8 mouse cellular contexts compared by ENCODE assay signal in the genomic region with DNA sequence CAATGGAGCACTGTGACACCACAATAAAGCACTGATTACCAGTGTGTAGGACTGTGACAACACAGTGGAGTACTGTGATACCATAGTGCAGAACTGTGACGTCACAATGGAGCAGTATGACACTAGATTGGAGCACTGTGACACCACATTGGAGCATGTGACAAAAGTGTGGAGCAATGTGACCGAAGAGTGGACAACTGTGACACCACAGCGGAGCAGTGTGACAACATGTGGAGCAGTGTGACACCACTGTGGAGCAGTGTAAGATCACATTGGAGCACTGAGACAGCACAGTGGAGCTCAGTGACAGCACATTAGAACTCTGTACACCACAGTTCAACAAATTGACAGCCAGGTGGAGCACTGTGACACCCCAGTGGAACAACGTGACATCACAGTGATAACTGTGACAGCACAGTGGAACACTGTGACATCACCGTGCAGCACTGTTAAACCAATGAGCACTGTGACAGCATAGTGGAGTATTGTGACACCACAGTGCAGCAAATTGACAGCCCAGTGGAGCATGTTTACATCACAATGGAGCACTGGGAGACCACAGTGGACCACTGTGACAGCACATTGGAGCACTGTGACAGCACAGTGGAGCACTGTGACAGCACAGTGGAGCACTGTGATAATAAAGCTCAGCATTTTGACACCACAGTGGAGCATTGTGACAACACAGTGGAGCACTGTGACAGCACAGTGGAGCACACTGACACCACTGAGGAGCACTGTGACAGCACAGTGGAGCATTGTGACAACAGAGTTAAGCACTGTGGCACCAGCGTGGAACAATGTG.
DNase-seq lines count a peak whose midpoint lies in the region; ATAC-seq and TF ChIP-seq lines count a peak whose summit lies in the region.

No protein-coding gene starts in this region.

- no peak overlapping the region for H3K27ac ChIP-seq in forebrain, postnatal 0 days (ENCODE audit: low read depth, low read length)
- H3K27ac ChIP-seq in limb, embryonic 12.5 days = no peak overlapping the region
- no peak overlapping the region for H3K27ac ChIP-seq in neural tube, embryonic 11.5 days (ENCODE audit: low read depth, low read length)

- H3K36me3 ChIP-seq in forebrain, postnatal 0 days (ENCODE audit: insufficient read depth) = no peaks in the 10 kb centered on the region
- no peaks in the 10 kb centered on the region for H3K36me3 ChIP-seq in limb, embryonic 12.5 days
- peaks cover 6% of the 10 kb centered on the region; the same call in 1 of the 2 replicates for H3K36me3 ChIP-seq in neural tube, embryonic 11.5 days (ENCODE audit: control insufficient read depth, insufficient read depth, low read length)

- no peak for DNase-seq in cerebellum, adult 18-20 months
- DNase-seq in 416B (ENCODE audit: low read depth) = peak; percentile 33
- no peak for DNase-seq in forebrain, postnatal 0 days
- no peak for DNase-seq in neural tube, embryonic 11.5 days (ENCODE audit: low spot score)
- no peak for DNase-seq in layer of hippocampus, adult 9-10 months (ENCODE audit: low spot score)
- DNase-seq in adrenal gland, postnatal 4 days (ENCODE audit: low spot score in 2 of 2) = no peak

- H3K9me3 ChIP-seq in forebrain, postnatal 0 days (ENCODE audit: low read length) = peaks cover 73% of the 10 kb centered on the region
- H3K9me3 ChIP-seq in limb, embryonic 12.5 days = peaks cover 77% of the 10 kb centered on the region
- peaks cover 72% of the 10 kb centered on the region for H3K9me3 ChIP-seq in neural tube, embryonic 11.5 days (ENCODE audit: control insufficient read depth, low read length)

- H3K27me3 ChIP-seq in forebrain, postnatal 0 days (ENCODE audit: insufficient read depth, low read length) = no peaks in the 10 kb centered on the region
- H3K27me3 ChIP-seq in limb, embryonic 12.5 days = no peaks in the 10 kb centered on the region
- no peaks in the 10 kb centered on the region for H3K27me3 ChIP-seq in neural tube, embryonic 11.5 days (ENCODE audit: control insufficient read depth, insufficient read depth, low read length)

- TF ChIP-seq CTCF in forebrain, postnatal 0 days (IDR thresholded peaks at IDR 0.05; ENCODE audit: low read depth) = no peak

- H3K4me1 ChIP-seq in forebrain, postnatal 0 days (ENCODE audit: insufficient read depth) = no peaks in the 10 kb centered on the region
- H3K4me1 ChIP-seq in limb, embryonic 12.5 days (replicated peaks) = no peaks in the 10 kb centered on the region
- no peaks in the 10 kb centered on the region for H3K4me1 ChIP-seq in neural tube, embryonic 11.5 days (ENCODE audit: control insufficient read depth, insufficient read depth, low read length)

- WGBS in forebrain, postnatal 0 days = 66% methylated on average over 6 of the region's 6 CpGs
- 58% methylated on average over 6 of the region's 6 CpGs for WGBS in limb, embryonic 12.5 days
- WGBS in neural tube, embryonic 11.5 days = 61% methylated on average over 6 of the region's 6 CpGs

- ATAC-seq in cerebellum, adult (ENCODE audit: insufficient number of reproducible peaks, low FRiP score, low TSS enrichment) = 0 out of 2 replicates have a peak, but pooled peaks have one; percentile 7
- ATAC-seq in forebrain, postnatal 0 days = peak; percentile 26; the same call in 1 of the 2 replicates
- ATAC-seq in limb, embryonic 12.5 days (ENCODE audit: insufficient number of reproducible peaks, insufficient read depth, low FRiP score, low TSS enrichment, low read depth) = peak; percentile 13
- 0 out of 2 replicates have a peak, but pooled peaks have one; percentile 17 for ATAC-seq in neural tube, embryonic 11.5 days (ENCODE audit: insufficient read depth, low FRiP score, low TSS enrichment)

- no peak overlapping the region for H3K9ac ChIP-seq in forebrain, postnatal 0 days
- no peak overlapping the region for H3K9ac ChIP-seq in limb, embryonic 12.5 days (replicated peaks)
- no peak overlapping the region for H3K9ac ChIP-seq in neural tube, embryonic 11.5 days (ENCODE audit: low read length)

- no peak overlapping the region for H3K4me2 ChIP-seq in forebrain, postnatal 0 days (ENCODE audit: low read depth)
- no peak overlapping the region for H3K4me2 ChIP-seq in limb, embryonic 12.5 days
- no peak overlapping the region for H3K4me2 ChIP-seq in neural tube, embryonic 11.5 days (ENCODE audit: low read depth)

- no peak overlapping the region for H3K4me3 ChIP-seq in forebrain, postnatal 0 days (ENCODE audit: low read depth, low read length)
- no peak overlapping the region for H3K4me3 ChIP-seq in limb, embryonic 12.5 days (replicated peaks)
- no peak overlapping the region for H3K4me3 ChIP-seq in neural tube, embryonic 11.5 days (ENCODE audit: low read depth, low read length)
